Mouse (Mus musculus) brain, adult 10 weeks (tissue): ENCODE results near the gene Ift172. TPM values are rescaled to one million over a fixed set of nuclear protein-coding genes. Genes with fewer than 3 reads are reported as not detected.

ENCODE experiments used
- polyA plus RNA-seq: library from polyadenylated mRNA; stranded (reverse); fragments of 350-450 nt; fragmentation: Illumina TruSeq; extraction: RNeasy Lipid Tissue Mini Kit (QIAGEN cat#74804); gene quantifications from one replicate; pipeline ENCODE4 v1.2.3, GENCODE M21; 2015; ENCODE audit warnings: low read depth, low replicate concordance

Gene Ift172
- 44.4 TPM for polyA plus RNA-seq

DNA sequence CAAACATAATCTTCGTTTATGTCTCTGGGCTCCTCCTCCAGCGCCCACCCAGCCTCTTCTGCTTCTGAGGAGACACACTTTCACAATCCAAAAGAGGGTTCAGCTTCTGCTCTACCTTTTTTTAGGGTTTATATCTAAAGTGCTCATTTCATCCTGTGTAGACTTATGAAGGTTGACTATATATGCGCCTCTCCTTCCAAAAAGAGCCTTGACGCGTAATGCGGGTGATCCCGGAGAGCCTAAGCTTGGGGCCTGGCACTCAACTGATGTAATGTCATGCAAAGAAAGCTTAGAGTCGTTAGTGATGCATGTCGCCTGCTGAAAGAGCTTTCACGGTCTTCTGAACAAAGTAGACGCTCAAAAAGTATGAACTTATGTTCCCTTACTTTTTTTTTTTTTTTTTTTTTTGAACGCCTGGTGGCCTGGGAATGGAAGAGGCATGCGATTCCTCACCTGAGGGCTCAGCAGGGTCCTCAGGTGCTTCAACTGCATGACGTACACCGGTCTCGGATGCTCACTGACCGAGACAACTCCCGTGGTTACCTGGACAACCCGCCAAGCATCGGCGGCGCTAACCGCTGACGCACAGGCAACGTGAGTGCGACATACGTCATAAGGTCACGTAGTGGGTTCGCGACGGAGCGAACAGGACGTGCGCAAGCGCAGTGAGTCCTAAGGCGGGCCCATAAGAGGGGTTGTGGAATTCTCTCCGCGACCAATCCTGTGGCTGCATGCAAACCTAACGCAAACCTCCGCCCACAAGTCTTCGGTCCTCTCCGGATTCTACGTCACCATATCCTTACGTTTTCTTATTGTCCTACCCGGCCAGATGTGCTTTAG lies at the start of gene Ift172:
Gene Ift172, minus strand, starts transcription at position 596 of the 840 bp plus-strand sequence.

DNA sequence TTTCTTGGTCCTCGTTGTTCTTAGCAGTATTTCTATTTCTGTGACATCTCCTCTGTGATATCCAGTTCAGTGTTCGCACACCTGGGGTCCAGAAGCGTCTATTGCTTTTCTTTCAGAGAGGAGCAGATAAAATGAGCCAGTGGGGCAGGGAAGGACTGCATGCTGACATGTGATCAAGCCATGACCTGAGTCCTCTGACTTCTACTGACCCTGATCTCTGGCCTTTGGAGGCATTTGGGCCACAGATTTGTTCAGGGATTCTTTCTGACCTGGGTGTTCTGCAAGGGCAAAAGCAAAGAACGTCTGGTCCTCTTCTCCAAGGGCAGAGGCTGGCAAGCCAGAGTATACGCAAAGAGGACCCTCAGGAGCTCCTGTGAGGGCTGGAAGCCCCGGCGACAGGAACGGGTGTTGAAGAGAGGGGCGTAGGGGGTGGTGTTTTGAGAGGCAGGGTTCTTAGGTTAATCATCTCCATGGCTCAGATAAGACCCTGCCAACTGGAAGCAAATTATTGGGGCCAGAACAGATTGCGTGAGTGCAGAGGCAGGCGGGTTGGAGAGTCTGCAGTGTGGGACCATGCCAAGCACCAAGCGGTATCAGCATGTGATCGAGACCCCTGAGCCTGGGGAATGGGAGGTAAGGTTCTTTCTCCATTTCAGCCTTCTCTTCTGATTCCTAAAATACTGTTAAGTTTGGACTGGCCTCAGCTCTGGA lies 6.3 kb upstream of the Ift172 start, which contains the start of gene Gckr:
Gene Gckr, plus strand, starts transcription at position 397 of the 711 bp plus-strand sequence.

DNA sequence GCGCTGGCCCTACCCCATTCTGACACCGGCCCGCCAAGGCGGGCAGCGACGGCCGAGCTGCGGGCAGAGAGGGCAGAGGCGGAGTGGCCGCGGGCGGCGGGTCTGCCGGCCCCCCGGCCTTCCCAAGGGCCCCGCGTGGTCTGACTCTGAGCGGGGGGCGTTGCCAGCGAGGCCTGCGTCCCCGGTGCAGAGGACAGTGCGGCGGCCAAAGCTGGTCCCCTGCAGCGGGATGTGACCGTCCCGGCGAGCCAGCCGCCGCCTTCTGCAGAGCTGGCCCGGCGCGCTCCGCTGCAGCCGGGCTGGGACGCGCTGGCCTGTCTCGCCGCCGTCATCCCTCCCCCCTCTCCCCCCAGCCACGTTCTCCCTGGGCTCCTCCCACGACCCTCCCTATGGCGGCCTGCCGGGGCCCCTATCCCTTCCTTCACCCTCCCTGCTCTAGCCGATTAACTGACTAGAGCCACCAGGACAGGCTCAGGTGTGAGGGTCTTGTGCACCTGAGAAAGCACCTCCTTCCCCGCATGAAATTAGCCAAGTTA lies 4.8 kb upstream of the Ift172 start, which contains the start of gene Fndc4:
Gene Fndc4, minus strand, starts transcription at position 475 of the 536 bp plus-strand sequence.

GRCm38 (mm10) chr5:31251541-31252101 lies 39.3 kb downstream of the Ift172 start, which contains the start of gene Krtcap3:
Gene Krtcap3 (plus strand): TSS chr5:31251691.

GRCm38 (mm10) chr5:31240637-31241521 lies 50.0 kb downstream of the Ift172 start, which contains the start of the genes Nrbp1 and Gm9970:
Gene Nrbp1 (plus strand): TSS chr5:31240864.
Gene Gm9970 (minus strand): TSS chr5:31241232.

DNA sequence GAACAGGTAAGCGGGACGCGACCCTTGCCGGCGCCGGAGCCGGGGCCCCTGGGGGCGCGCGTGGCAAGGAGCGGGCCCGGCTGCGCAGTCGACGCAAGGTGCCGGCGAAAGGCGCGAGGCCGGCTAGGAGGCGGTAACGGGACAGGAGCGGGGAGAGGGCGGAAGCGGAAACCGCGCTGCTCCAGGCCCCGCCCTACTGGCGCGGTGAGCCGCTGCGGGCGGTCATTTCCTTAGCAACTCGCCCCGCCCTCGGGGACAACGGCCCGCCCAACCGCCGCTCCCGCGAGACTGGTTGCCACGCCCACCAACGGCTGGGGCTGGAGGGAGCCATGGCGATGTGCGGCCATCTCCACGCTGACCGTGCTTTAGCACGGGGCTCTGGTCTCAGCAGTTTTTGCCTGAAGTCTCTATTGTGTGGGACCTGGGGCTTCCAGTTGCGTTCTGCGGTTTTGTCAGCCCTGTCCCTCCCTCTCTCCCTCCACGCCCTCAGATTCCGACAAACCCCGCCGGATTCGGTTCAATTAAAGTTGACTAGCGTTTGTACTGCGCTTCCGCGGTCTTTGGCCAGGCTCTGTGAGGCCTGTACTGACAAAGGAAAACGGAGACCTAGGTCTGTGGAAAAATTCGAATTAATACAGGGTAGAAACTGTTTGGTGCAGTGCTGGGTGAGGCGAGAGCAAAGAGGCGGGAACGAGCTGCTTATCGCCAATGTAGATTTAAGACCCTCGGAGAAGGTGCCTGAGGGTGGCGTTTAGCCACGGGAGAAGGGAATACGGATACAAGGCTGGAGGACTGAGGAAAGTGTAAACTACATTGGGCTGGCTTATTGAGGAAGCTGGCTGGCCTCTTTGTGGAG lies 70.2 kb downstream of the Ift172 start, which contains the start of gene Ppm1g:
Gene Ppm1g, minus strand, starts transcription at position 240 of the 856 bp plus-strand sequence.

Other genes with a start within 250 kb of the Ift172 start
- 160 TPM for gene Atraid, start 242.8 kb downstream of the Ift172 start, polyA plus RNA-seq
- gene Slc5a6, start 242.2 kb downstream of the Ift172 start, polyA plus RNA-seq = 22.1 TPM
- 7.9 TPM for gene Cad, start 236.3 kb downstream of the Ift172 start, polyA plus RNA-seq
- not detected for gene Dnajc5g, start 184.8 kb downstream of the Ift172 start, polyA plus RNA-seq
- gene Slc30a3, start 182.9 kb downstream of the Ift172 start, polyA plus RNA-seq = 74.3 TPM
- not detected for gene Trim54, start 174.4 kb downstream of the Ift172 start, polyA plus RNA-seq
- gene Ucn, start 152.3 kb downstream of the Ift172 start, polyA plus RNA-seq = 2.1 TPM
- 99.9 TPM for gene Mpv17, start 136.9 kb downstream of the Ift172 start, polyA plus RNA-seq
- gene Gm29609, start 111.2 kb downstream of the Ift172 start, polyA plus RNA-seq = 1.1 TPM
- gene Gtf3c2, start 111.0 kb downstream of the Ift172 start, polyA plus RNA-seq = 46.1 TPM
- gene Snx17, start 97.9 kb downstream of the Ift172 start, polyA plus RNA-seq = 82.6 TPM
- 39.1 TPM for gene Eif2b4, start 97.7 kb downstream of the Ift172 start, polyA plus RNA-seq
- gene Zfp513, start 88.8 kb downstream of the Ift172 start, polyA plus RNA-seq = 26.5 TPM
- gene Ppm1g, start 70.4 kb downstream of the Ift172 start, polyA plus RNA-seq = 62.2 TPM
- 97.5 TPM for gene Nrbp1, start 50.3 kb downstream of the Ift172 start, polyA plus RNA-seq
- not detected for gene Gm9970, start 49.9 kb downstream of the Ift172 start, polyA plus RNA-seq
- gene Krtcap3, start 39.4 kb downstream of the Ift172 start, polyA plus RNA-seq = 2.6 TPM
- gene Fndc4, start 5.0 kb upstream of the Ift172 start, polyA plus RNA-seq = 147 TPM
- 0.37 TPM for gene Gckr, start 6.3 kb upstream of the Ift172 start, polyA plus RNA-seq
- gene Zfp512, start 161.3 kb upstream of the Ift172 start, polyA plus RNA-seq = 34.3 TPM
- not detected for gene 4930548H24Rik, start 194.6 kb upstream of the Ift172 start, polyA plus RNA-seq
- gene Gpn1, start 203.6 kb upstream of the Ift172 start, polyA plus RNA-seq = 26.5 TPM
- gene Slc4a1ap, start 235.9 kb upstream of the Ift172 start, polyA plus RNA-seq = 30.1 TPM
- 14.7 TPM for gene Supt7l, start 236.7 kb upstream of the Ift172 start, polyA plus RNA-seq